Mouse (Mus musculus): ENCODE measurements around the gene Mpc1. TPM values are rescaled to one million over a fixed set of nuclear protein-coding genes. Genes with fewer than 3 reads are reported as not detected.
A peak's percentile ranks its signal among the peaks of the same experiment; 100 is the strongest.
"Not testable (repeated sequence)": the region's sequence is repeated elsewhere in the genome, so short reads cannot be mapped to it uniquely, and the experiment has no call there.

Mpc1 gene
- polyA plus RNA-seq, 1 experiment, result 141 TPM

DNA sequence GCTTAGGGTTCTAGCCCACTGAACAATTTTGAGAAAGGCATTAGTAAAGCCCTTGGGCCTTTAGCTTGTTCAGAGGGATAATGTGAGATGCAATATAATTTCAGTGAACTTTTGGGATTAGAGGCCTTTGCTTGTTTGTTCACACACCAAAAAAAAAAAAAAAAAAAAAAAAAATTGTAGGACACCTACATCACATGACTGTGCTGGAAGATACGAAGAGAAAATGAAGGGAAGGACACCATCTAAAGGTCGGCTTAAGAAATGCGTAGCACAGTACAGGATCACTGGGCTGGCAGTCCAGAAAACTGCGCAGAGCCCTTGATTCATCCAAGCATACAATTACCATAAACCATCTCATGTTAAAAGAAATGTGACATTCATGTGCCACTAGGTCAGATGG lies 18.8 kb downstream of the Mpc1 start:
- DNase-seq (ENCODE audit: low read depth), result no peak
- TF ChIP-seq CTCF (IDR thresholded peaks at IDR 0.05; ENCODE audit: borderline replicate concordance, extremely low read depth, insufficient read depth, insufficient read length) (no peak), POLR2A (IDR thresholded peaks at IDR 0.05; ENCODE audit: borderline replicate concordance, extremely low read depth, insufficient read depth, insufficient read length, poor library complexity, severe bottlenecking) (no peak)

DNA sequence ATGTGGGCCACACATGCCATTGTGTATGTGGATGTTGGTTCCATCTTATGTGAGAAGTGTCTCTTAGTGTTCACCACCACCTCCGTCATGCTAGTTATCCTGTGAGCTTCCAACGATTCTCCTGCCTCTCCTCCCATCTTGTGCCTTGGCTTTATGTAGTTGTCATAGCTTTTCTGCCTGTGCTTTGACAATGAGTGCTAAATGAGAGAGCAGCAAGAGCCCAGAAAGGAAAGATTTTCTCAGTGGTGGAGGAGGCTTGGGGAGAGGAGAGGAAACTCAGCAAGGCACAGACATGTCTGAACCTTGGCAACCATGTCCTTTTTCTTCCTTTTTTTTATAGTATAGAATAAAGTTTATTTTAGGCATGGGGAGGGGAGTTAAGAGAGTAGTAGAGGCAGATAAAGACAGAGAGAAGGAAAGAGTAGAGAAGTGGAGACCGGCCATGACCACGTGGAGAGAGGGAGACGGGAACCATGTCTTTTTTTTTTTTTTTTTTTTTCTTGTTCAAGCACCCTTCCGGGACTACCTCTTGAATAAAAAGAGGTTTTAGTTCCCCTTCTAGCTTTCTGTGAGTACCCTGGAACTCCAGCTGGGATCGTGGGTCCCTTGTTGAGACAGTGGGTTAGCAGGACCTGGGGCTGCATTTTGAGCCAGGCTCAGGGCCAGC lies 20.2 kb downstream of the Mpc1 start:
- no peak for DNase-seq (ENCODE audit: low read depth)
- TF ChIP-seq CTCF (IDR thresholded peaks at IDR 0.05; ENCODE audit: borderline replicate concordance, extremely low read depth, insufficient read depth, insufficient read length), result no peak
- no peak for TF ChIP-seq POLR2A (IDR thresholded peaks at IDR 0.05; ENCODE audit: borderline replicate concordance, extremely low read depth, insufficient read depth, insufficient read length, poor library complexity, severe bottlenecking)

DNA sequence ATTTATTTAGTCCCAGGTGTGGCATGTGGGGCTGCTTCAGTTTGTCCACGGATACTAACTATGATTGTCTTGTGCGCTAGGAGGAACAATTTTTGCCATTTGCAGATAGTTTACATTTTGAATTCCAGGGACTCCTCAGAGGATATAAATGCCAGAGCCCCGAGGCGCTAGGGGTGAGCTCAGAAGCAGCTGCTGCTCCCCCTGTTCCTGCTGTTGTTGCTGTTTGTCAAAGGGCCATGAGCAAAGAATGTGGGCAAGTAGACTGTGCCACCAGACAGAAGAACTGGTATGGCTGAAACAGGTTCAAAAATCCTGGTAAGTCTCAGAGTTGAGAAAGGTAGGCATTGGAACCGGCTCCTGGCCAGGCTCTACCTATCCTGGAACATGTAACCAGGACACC lies 21.0 kb downstream of the Mpc1 start:
- DNase-seq (ENCODE audit: low read depth), result no peak
- TF ChIP-seq CTCF (IDR thresholded peaks at IDR 0.05; ENCODE audit: borderline replicate concordance, extremely low read depth, insufficient read depth, insufficient read length) (no peak), POLR2A (IDR thresholded peaks at IDR 0.05; ENCODE audit: borderline replicate concordance, extremely low read depth, insufficient read depth, insufficient read length, poor library complexity, severe bottlenecking) (no peak)

DNA sequence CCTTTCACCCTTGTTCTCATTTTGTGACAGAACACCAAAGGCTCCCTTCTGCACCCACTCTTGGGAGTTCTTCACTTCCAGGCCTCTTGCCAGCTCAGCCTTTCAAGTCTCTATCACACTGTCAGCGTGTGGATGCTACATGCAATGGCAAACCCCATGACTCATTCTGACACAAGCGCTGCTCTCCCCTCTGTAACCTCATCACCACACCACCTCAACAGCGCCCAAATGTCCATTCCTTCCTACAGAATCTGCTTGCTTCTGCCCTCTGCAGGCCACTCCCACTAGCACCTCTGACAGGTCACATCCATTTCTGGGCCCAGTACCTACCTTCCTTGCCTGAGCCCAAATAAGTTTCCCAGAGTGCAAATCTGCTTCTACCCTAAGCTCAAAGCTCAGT lies 23.1 kb downstream of the Mpc1 start:
- TF ChIP-seq CTCF (IDR thresholded peaks at IDR 0.05; ENCODE audit: borderline replicate concordance, extremely low read depth, insufficient read depth, insufficient read length) (peak; percentile 22; the same call in 1 of the 2 replicates), POLR2A (IDR thresholded peaks at IDR 0.05; ENCODE audit: borderline replicate concordance, extremely low read depth, insufficient read depth, insufficient read length, poor library complexity, severe bottlenecking) (no peak)

DNA sequence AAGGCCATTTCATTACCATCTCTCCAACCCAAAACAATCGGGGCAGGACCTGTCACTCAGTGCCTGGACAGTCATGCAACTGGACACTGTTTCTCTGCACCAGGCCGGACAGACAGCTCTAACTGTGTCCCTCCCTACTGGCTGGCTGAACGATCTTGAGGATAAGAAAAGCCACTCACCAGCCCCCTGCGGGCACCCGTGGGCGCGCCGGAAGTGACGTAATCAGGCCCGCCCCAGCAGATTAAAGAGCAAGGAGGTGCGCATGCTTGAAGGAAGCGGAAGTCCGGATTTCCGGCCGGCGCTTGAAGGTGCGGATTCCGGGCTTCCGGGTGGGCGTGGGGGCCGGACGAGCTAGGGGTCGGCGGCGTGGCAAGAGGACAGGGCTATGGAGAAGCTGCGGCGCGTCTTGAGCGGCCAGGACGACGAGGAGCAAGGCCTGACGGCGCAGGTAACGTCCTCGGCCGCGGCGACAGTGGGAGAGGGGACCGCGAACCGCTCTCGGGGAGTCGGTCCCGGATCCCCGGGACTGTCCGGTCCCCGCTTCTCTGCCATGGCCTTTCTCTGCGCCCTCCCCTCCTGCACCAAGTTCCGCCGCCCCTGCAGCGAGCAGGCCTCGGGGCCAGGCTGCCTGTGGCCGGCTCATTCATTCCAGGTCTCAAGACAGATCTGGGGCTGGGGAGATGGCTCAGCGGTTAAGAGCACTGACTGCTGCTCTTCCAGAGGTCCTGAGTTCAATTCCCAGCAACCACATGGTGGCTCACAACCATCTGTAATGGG lies 28.3 kb downstream of the Mpc1 start, which contains the start of gene Sft2d1:
Gene Sft2d1 (plus strand): TSS at position 265 of the 777 bp plus-strand sequence.
- peak; percentile 99 for DNase-seq (ENCODE audit: low read depth)
- TF ChIP-seq POLR2A (IDR thresholded peaks at IDR 0.05; ENCODE audit: borderline replicate concordance, extremely low read depth, insufficient read depth, insufficient read length, poor library complexity, severe bottlenecking) (peak; percentile 30; the same call in 1 of the 2 replicates), CTCF (IDR thresholded peaks at IDR 0.05; ENCODE audit: borderline replicate concordance, extremely low read depth, insufficient read depth, insufficient read length) (no peak)

More for the DNA sequence above, 23.1 kb downstream of the Mpc1 start:
- DNase-seq (ENCODE audit: low read depth), result no peak

DNA sequence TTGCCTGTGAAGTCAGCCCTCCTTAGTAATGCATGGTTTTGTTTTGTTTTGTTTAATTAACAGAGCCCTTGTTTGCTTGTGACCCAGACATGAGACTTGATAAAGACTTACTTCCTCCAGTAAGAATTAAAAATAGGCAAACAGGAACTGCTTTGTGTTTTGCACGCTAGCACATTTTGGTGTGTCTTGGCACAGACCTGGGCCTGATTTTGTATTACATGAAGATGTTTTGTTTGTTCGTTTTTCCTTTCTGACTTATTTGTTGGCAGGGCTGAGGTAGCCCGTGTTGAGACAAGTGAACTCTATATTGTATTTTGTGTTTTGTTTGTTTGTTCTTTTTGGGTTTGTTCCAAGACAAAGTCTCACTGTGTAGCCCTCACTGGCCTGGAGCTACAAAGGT lies 29.0 kb downstream of the Mpc1 start:
- TF ChIP-seq POLR2A (IDR thresholded peaks at IDR 0.05; ENCODE audit: borderline replicate concordance, extremely low read depth, insufficient read depth, insufficient read length, poor library complexity, severe bottlenecking) (no peak), CTCF (IDR thresholded peaks at IDR 0.05; ENCODE audit: borderline replicate concordance, extremely low read depth, insufficient read depth, insufficient read length) (no peak)
- DNase-seq (ENCODE audit: low read depth), result no peak

DNA sequence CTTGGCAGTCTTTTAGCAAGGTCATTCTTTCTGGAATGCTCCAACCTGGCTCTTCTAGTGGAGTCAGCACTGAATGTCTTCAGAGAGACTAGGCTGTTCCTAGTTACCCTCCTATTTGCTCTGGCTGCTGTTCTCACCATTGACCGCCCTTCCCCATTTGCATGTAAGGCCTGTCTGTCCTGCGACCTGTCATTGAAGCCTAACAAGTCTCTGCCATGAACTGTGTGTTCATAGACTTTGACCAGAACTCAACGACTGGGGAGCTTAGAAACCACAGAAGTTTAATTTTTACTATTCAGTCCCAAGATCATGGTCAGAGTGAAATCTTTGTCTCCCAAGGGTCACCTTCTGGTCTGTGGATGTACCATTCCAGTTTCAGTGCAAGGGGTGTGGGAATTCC lies 31.3 kb downstream of the Mpc1 start:
- TF ChIP-seq CTCF (IDR thresholded peaks at IDR 0.05; ENCODE audit: borderline replicate concordance, extremely low read depth, insufficient read depth, insufficient read length) (no peak), POLR2A (IDR thresholded peaks at IDR 0.05; ENCODE audit: borderline replicate concordance, extremely low read depth, insufficient read depth, insufficient read length, poor library complexity, severe bottlenecking) (no peak)
- no peak for DNase-seq (ENCODE audit: low read depth)

DNA sequence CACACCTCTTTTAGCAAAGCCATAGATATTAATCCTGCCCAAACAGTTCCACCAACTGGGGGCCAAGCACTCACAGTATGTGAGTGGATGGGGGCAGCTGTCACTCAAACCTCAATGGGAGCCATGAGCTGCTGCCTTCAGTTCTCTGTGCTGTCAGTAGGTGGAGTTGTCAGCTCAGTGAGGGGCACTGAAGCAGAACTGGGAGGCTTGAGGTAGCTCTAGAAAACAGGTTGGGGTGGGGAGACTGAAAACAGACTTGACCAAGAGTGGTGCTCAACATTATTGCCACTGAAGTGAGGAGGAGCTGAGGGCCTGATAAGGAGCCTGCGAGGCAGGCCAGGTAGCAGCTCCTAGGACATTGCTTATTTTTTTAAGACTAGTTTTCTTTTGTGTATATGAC lies 33.5 kb downstream of the Mpc1 start:
- TF ChIP-seq CTCF (IDR thresholded peaks at IDR 0.05; ENCODE audit: borderline replicate concordance, extremely low read depth, insufficient read depth, insufficient read length) (peak; percentile 50; the same call in 1 of the 2 replicates), POLR2A (IDR thresholded peaks at IDR 0.05; ENCODE audit: borderline replicate concordance, extremely low read depth, insufficient read depth, insufficient read length, poor library complexity, severe bottlenecking) (no peak)
- DNase-seq (ENCODE audit: low read depth), result peak; percentile 33

DNA sequence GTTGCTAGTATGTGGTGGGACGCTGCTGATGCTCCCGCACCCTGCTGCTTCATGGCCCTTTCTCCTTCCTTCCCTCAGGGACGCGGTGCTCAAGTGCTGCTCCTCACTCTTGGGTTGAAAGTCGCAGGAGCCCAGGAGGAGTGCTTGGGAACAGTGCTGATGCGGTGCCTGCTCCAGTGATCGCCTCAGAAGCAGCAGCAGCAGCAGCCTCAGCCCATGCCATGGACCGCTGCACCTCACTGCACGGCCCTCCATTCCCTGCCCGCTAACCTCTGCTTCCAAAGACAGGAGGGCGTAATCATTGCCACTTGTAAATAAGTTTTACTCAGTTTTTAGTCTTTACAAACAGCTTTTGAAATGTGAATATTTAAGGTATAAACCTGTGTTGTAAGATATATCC lies 44.2 kb downstream of the Mpc1 start:
- DNase-seq (ENCODE audit: low read depth), result not testable (repeated sequence)

DNA sequence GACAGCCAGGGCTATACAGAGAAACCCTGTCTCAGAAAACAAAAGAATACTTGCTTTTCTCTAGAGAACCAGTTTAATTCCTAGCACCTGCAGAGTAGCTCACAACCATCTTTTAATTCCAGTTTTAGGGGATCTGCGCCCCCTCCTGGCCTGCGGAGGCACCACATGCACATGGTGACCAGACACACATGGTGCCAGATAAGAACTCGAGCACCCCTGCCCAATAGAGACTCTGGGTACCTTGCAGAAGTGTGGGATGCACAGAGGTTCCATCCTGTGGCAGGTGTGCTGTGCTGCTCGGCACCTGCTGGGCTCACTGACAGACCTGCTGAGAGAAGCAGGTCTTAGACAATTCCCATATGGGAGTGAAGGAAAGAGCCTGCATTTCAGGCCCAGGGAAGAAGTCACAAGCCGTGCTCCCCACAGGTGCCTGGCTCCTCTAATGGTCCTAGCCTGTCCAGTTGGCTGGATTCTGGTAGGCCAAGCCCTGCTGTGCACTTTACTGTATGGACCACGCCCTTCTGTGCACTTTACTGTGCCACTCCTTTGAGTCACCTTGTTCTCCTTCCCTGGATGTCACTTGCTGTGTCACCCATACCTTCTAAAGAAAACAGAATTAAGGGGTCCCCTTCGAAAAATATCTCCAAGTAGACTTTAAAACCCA lies 45.9 kb downstream of the Mpc1 start:
- DNase-seq (ENCODE audit: low read depth), result no peak
- TF ChIP-seq CTCF (IDR thresholded peaks at IDR 0.05; ENCODE audit: borderline replicate concordance, extremely low read depth, insufficient read depth, insufficient read length) (peak; percentile 52; the same call in 1 of the 2 replicates), POLR2A (IDR thresholded peaks at IDR 0.05; ENCODE audit: borderline replicate concordance, extremely low read depth, insufficient read depth, insufficient read length, poor library complexity, severe bottlenecking) (no peak)

DNA sequence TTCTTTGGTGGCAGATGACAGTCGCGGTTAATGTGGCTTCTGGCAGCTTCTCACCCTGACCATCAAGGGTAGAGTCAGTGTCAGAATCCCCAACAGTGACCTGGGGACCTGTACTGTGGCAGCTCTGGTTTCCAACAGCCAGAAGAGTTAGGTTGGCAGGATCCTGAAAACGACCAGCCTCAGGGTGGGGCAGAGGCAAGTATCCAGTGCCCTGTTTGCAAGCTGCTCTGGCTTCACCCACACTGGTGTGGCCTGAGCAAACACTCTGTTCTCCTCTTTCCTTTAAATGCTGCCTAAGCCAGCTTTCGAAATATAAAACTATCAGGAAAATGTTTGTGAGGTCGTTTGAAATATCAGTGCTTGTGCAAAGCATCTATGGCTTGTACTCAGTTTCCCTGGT lies 47.9 kb downstream of the Mpc1 start:
- TF ChIP-seq CTCF (IDR thresholded peaks at IDR 0.05; ENCODE audit: borderline replicate concordance, extremely low read depth, insufficient read depth, insufficient read length), result no peak
- no peak for DNase-seq (ENCODE audit: low read depth)

DNA sequence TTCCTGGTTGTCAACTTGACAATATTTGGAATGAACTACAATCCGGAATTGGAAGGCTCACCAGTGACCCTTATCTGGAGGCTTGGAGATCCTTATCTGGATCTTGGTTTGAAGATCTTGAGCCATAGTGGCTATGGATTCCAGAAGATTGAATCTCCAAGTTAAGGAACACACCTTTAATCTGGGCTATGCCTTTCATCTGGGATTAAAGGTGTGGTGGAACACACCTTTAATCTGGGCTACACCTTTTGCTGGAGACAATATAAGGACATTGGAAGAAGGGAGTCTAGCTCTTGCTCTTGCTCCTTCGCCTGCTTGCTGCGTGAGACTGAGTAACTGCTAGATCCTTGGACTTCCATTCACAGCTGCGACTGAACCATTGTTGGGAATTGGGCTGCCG lies 54.5 kb downstream of the Mpc1 start, which contains the start of gene Prr18:
Gene Prr18 (plus strand): TSS at position 301 of the 400 bp plus-strand sequence.
- not testable (repeated sequence) for DNase-seq (ENCODE audit: low read depth)
